Mouse (Mus musculus) lung, adult 2 months (tissue): Measurements from ENCODE around the gene Meiob.

Experiments used
- CTCF ChIP-seq: fragments of 200-500 bp; IDR thresholded peaks from 2 replicates; pipeline ENCODE4 v1.5.1; 2011; ENCODE audit warnings: mild to moderate bottlenecking, low read length, control low read depth; ENCODE audit not compliant: insufficient read depth
- POLR2A ChIP-seq: fragments of 200-500 bp; IDR thresholded peaks from 2 replicates; pipeline ENCODE4 v1.6.1; 2011; ENCODE audit warnings: low read depth, mild to moderate bottlenecking, control low read depth, low read length, borderline replicate concordance; ENCODE audit errors: extremely low read depth

DNA sequence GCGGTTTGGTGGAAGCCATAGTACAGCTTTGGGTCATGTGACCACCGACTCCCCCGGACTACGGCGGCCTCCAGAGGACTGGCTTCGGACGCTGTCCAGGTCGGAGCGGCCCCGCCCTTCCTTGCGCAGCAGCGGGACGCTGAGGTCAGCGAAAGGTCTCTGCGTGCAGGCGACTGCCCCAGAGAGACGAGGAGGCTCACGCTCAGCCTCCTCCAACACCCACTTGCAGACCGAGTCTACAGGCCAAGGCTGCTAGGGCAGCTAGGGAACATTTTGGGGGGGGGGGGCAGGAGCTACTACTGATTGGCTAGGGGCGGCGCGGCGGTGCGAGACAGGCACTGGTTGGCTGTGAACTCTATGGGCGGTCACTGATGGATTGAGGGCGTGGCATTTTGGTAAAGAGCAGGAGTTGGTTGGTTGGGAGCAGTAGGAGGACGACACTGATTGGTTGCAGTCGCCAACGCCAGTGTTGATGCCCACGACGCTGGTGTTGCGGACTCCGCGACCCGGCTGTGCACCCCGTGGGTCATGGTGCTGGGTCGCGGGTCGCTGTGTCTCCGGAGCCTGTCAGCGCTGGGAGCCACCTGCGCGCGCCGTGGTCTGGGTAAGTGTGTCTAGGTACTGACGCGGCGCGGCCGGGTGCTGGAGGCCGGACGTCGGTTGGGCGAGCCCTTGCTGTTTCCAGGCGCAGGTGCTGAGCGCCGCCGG is 46.1 kb downstream of the Meiob start, which contains the start of gene Fahd1:
- TF ChIP-seq POLR2A, result peak; percentile 64; the same call in 1 of the 2 replicates
- no peak for TF ChIP-seq CTCF
